Mouse (Mus musculus): ENCODE data around the gene Aqp2. TPM values are rescaled to one million over a fixed set of nuclear protein-coding genes. Genes with fewer than 3 reads are reported as not detected.

Aqp2 gene
- total and polyA plus RNA-seq, 3 experiments, result not detected

Other genes starting within 250 kb of the Aqp2 start
- 28.6 and 28.8 TPM in 2 replicates for gene Fmnl3, start 208.6 kb upstream of the Aqp2 start, total RNA-seq (2012; rRNA removed)
- gene Fmnl3, start 208.6 kb upstream of the Aqp2 start, total RNA-seq (2014; rRNA removed), result 23.5 and 24.2 TPM in 2 replicates
- gene Fmnl3, start 208.6 kb upstream of the Aqp2 start, polyA plus RNA-seq (2012; ENCODE audit: insufficient read length, low read depth), result 49.3 and 50.6 TPM in 2 replicates
- gene Tmbim6, start 186.2 kb upstream of the Aqp2 start, total RNA-seq (2012; rRNA removed), result 223 and 268 TPM in 2 replicates
- 260 and 269 TPM in 2 replicates for gene Tmbim6, start 186.2 kb upstream of the Aqp2 start, total RNA-seq (2014; rRNA removed)
- 313 and 329 TPM in 2 replicates for gene Tmbim6, start 186.2 kb upstream of the Aqp2 start, polyA plus RNA-seq (2012; ENCODE audit: insufficient read length, low read depth)
- gene Nckap5l, start 121.3 kb upstream of the Aqp2 start, total RNA-seq (2012; rRNA removed), result 0.88 and 0.89 TPM in 2 replicates
- 0.45 and 0.75 TPM in 2 replicates for gene Nckap5l, start 121.3 kb upstream of the Aqp2 start, total RNA-seq (2014; rRNA removed)
- 6.6 and 6.8 TPM in 2 replicates for gene Nckap5l, start 121.3 kb upstream of the Aqp2 start, polyA plus RNA-seq (2012; ENCODE audit: insufficient read length, low read depth)
- gene Bcdin3d, start 104.3 kb upstream of the Aqp2 start, total RNA-seq (2012; rRNA removed), result 13.4 and 14.2 TPM in 2 replicates
- 13.8 and 15.3 TPM in 2 replicates for gene Bcdin3d, start 104.3 kb upstream of the Aqp2 start, total RNA-seq (2014; rRNA removed)
- gene Bcdin3d, start 104.3 kb upstream of the Aqp2 start, polyA plus RNA-seq (2012; ENCODE audit: insufficient read length, low read depth), result 13.8 and 16.1 TPM in 2 replicates
- gene Faim2, start 50.9 kb upstream of the Aqp2 start, total RNA-seq (2012; rRNA removed), result 0.08 and 0.17 TPM in 2 replicates
- not detected in 2 replicates for gene Faim2, start 50.9 kb upstream of the Aqp2 start, total RNA-seq (2014; rRNA removed)
- 0.03 TPM in 1 of 2 replicates, not detected in the other for gene Faim2, start 50.9 kb upstream of the Aqp2 start, polyA plus RNA-seq (2012; ENCODE audit: insufficient read length, low read depth)
- gene Aqp5, start 11.7 kb downstream of the Aqp2 start, total RNA-seq (2012; rRNA removed), result not detected in 2 replicates
- gene Aqp5, start 11.7 kb downstream of the Aqp2 start, total RNA-seq (2014; rRNA removed), result not detected in 2 replicates
- not detected in 2 replicates for gene Aqp5, start 11.7 kb downstream of the Aqp2 start, polyA plus RNA-seq (2012; ENCODE audit: insufficient read length, low read depth)
- gene Aqp6, start 22.3 kb downstream of the Aqp2 start, total RNA-seq (2012; rRNA removed), result not detected in 2 replicates
- gene Aqp6, start 22.3 kb downstream of the Aqp2 start, total RNA-seq (2014; rRNA removed), result not detected in 2 replicates
- gene Aqp6, start 22.3 kb downstream of the Aqp2 start, polyA plus RNA-seq (2012; ENCODE audit: insufficient read length, low read depth), result not detected in 2 replicates
- gene Racgap1, start 72.6 kb downstream of the Aqp2 start, total RNA-seq (2012; rRNA removed), result 97.9 and 108 TPM in 2 replicates
- 130 and 143 TPM in 2 replicates for gene Racgap1, start 72.6 kb downstream of the Aqp2 start, total RNA-seq (2014; rRNA removed)
- 131 and 151 TPM in 2 replicates for gene Racgap1, start 72.6 kb downstream of the Aqp2 start, polyA plus RNA-seq (2012; ENCODE audit: insufficient read length, low read depth)
- 0.46 and 0.47 TPM in 2 replicates for gene Asic1, start 91.3 kb downstream of the Aqp2 start, total RNA-seq (2012; rRNA removed)
- gene Asic1, start 91.3 kb downstream of the Aqp2 start, total RNA-seq (2014; rRNA removed), result not detected in 2 replicates
- gene Asic1, start 91.3 kb downstream of the Aqp2 start, polyA plus RNA-seq (2012; ENCODE audit: insufficient read length, low read depth), result 0.80 and 0.94 TPM in 2 replicates
- gene Smarcd1, start 123.1 kb downstream of the Aqp2 start, total RNA-seq (2012; rRNA removed), result 17.9 and 19.9 TPM in 2 replicates
- 10.5 and 12.5 TPM in 2 replicates for gene Smarcd1, start 123.1 kb downstream of the Aqp2 start, total RNA-seq (2014; rRNA removed)
- gene Smarcd1, start 123.1 kb downstream of the Aqp2 start, polyA plus RNA-seq (2012; ENCODE audit: insufficient read length, low read depth), result 56.5 and 69.9 TPM in 2 replicates
- 2.1 and 2.9 TPM in 2 replicates for gene Gm17349, start 126.4 kb downstream of the Aqp2 start, total RNA-seq (2012; rRNA removed)
- not detected in 2 replicates for gene Gm17349, start 126.4 kb downstream of the Aqp2 start, total RNA-seq (2014; rRNA removed)
- gene Gm17349, start 126.4 kb downstream of the Aqp2 start, polyA plus RNA-seq (2012; ENCODE audit: insufficient read length, low read depth), result not detected in 2 replicates
- gene Gpd1, start 138.5 kb downstream of the Aqp2 start, total RNA-seq (2012; rRNA removed), result 0.17 and 0.25 TPM in 2 replicates
- gene Gpd1, start 138.5 kb downstream of the Aqp2 start, total RNA-seq (2014; rRNA removed), result 0.12 and 0.24 TPM in 2 replicates
- gene Gpd1, start 138.5 kb downstream of the Aqp2 start, polyA plus RNA-seq (2012; ENCODE audit: insufficient read length, low read depth), result 0.26 and 0.56 TPM in 2 replicates
- gene Cox14, start 146.6 kb downstream of the Aqp2 start, total RNA-seq (2012; rRNA removed), result 112 and 140 TPM in 2 replicates
- 98.8 and 106 TPM in 2 replicates for gene Cox14, start 146.6 kb downstream of the Aqp2 start, total RNA-seq (2014; rRNA removed)
- gene Cox14, start 146.6 kb downstream of the Aqp2 start, polyA plus RNA-seq (2012; ENCODE audit: insufficient read length, low read depth), result 119 and 140 TPM in 2 replicates
- 45.0 and 48.9 TPM in 2 replicates for gene Cers5, start 193.8 kb downstream of the Aqp2 start, total RNA-seq (2012; rRNA removed)
- gene Cers5, start 193.8 kb downstream of the Aqp2 start, total RNA-seq (2014; rRNA removed), result 140 and 149 TPM in 2 replicates
- 83.7 and 94.3 TPM in 2 replicates for gene Cers5, start 193.8 kb downstream of the Aqp2 start, polyA plus RNA-seq (2012; ENCODE audit: insufficient read length, low read depth)